Mouse (Mus musculus) heart, adult 11 months (tissue): ENCODE data around the gene Frmpd3.
"Not testable (repeated sequence)": the region's sequence is repeated elsewhere in the genome, so short reads cannot be mapped to it uniquely, and the experiment has no call there.

Source experiments
- DNase-seq: peaks from one replicate; pipeline ENCODE4 v3.0.0; 2022

The Frmpd3 gene

GRCm38 (mm10) chrX:140341656-140342392 lies at the start of gene Frmpd3:
TSS of gene Frmpd3 (plus strand) at chrX:140342263.
- DNase-seq: no peak

GRCm38 (mm10) chrX:140303731-140304130 lies 38.3 kb upstream of the Frmpd3 start:
- DNase-seq: no peak

- no peak for DNase-seq
Observed at GRCm38 (mm10) chrX:140305652-140306051, 36.4 kb upstream of the Frmpd3 start.

- DNase-seq: no peak
Observed at GRCm38 (mm10) chrX:140317931-140318330, 24.1 kb upstream of the Frmpd3 start.

- no peak for DNase-seq
Observed at GRCm38 (mm10) chrX:140319131-140319530, 22.9 kb upstream of the Frmpd3 start.

GRCm38 (mm10) chrX:140320671-140321070 lies 21.4 kb upstream of the Frmpd3 start:
- DNase-seq: not testable (repeated sequence)

GRCm38 (mm10) chrX:140342393-140343163 lies 515 bp downstream of the Frmpd3 start:
- no peak for DNase-seq

GRCm38 (mm10) chrX:140375628-140376027 lies 33.6 kb downstream of the Frmpd3 start:
- no peak for DNase-seq

GRCm38 (mm10) chrX:140399986-140400385 lies 57.9 kb downstream of the Frmpd3 start:
- DNase-seq: no peak

- peak; percentile 55 for DNase-seq
Observed at GRCm38 (mm10) chrX:140402904-140403303, 60.8 kb downstream of the Frmpd3 start.

GRCm38 (mm10) chrX:140406079-140406478 lies 64.0 kb downstream of the Frmpd3 start:
- DNase-seq: no peak

- DNase-seq: no peak
Observed at GRCm38 (mm10) chrX:140406501-140406900, 64.4 kb downstream of the Frmpd3 start.

GRCm38 (mm10) chrX:140407593-140407992 lies 65.5 kb downstream of the Frmpd3 start:
- peak; percentile 24 for DNase-seq

GRCm38 (mm10) chrX:140418467-140418866 lies 76.4 kb downstream of the Frmpd3 start:
- no peak for DNase-seq

GRCm38 (mm10) chrX:140427124-140427523 lies 85.1 kb downstream of the Frmpd3 start:
- DNase-seq: no peak

GRCm38 (mm10) chrX:140428252-140428651 lies 86.2 kb downstream of the Frmpd3 start:
- no peak for DNase-seq

GRCm38 (mm10) chrX:140429985-140430384 lies 87.9 kb downstream of the Frmpd3 start:
- no peak for DNase-seq

GRCm38 (mm10) chrX:140430506-140430905 lies 88.4 kb downstream of the Frmpd3 start:
- no peak for DNase-seq

GRCm38 (mm10) chrX:140431981-140432380 lies 89.9 kb downstream of the Frmpd3 start:
- DNase-seq: no peak

GRCm38 (mm10) chrX:140432786-140433185 lies 90.7 kb downstream of the Frmpd3 start:
- no peak for DNase-seq

- DNase-seq: no peak
Observed at GRCm38 (mm10) chrX:140437906-140438305, 95.8 kb downstream of the Frmpd3 start.

- peak; percentile 92 for DNase-seq
Observed at GRCm38 (mm10) chrX:140445551-140445950, 103.5 kb downstream of the Frmpd3 start.

GRCm38 (mm10) chrX:140450071-140450470 lies 108.0 kb downstream of the Frmpd3 start:
- no peak for DNase-seq

GRCm38 (mm10) chrX:140456279-140456731 lies 114.2 kb downstream of the Frmpd3 start, which contains the start of gene Prps1:
TSS of gene Prps1 (plus strand) at chrX:140456613.
- DNase-seq: peak; percentile 98
